Mouse (Mus musculus) c-Kit-positive CD71-negative TER-119-negative erythroid progenitor cells, embryonic 14.5 days (primary cell): Measurements from ENCODE around the gene Galnt15.

ENCODE experiments used
- DNase-seq: peaks from one replicate; pipeline ENCODE4 v3.0.0-alpha.2; 2013; ENCODE audit warnings: low read depth

The Galnt15 gene

DNA sequence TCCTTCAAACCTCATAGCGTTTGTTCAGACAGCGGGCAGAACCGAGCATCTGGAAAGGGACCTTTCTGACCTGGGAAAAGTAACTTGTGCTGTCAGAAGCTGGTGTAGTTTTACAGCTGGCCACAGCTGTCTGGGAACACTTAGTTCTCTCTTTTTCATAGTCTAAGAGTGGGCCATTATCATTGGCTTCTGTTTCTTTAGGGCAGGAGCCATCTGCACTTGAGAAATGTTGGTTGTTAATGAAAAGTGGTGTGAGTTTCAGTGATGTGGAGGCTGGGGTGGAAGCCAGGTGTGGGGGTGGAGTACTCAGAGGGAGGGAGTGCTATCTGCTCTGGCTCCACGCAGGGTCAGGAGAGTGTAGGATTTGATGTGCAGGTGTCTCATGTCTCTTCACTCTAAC lies 62.3 kb downstream of the Galnt15 start:
- no peak for DNase-seq

DNA sequence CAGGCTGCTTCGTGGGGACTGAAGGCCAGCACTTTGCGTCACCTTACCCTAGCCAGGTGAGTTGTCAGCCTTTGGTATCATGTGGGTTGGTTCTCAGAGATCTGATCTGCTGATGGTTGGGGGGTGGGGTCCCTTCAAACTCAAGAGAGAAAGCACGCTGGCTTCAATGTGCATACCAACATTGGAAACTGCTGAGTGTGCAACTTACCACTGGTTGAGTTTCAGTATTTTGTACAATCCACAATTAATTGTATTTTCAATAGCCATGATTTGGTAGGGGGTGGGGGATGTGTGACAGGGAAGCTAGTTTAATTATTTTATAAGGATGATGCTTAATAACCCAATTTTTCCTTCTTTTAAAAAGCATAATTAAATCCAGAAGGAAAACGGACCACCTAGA lies 62.9 kb downstream of the Galnt15 start:
- no peak for DNase-seq

DNA sequence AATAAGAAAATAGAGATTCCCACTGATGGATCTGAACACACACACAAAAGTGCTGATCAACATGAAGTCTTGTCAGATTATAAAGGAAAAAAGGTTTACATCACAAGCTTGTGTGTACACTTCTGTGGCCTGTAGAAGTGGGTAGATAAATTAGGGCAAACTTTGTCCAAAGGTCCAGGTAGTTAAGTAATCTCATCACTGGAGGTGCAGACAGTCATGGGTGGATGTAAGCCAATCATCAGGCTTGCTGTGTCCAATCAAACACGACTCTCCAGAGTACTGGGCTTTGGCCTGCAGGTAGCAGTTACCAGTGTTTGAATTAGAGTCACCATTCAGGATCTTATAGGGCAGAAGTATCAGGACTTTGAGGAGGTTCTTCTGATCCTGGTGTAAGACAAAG lies 64.2 kb downstream of the Galnt15 start:
- no peak for DNase-seq

DNA sequence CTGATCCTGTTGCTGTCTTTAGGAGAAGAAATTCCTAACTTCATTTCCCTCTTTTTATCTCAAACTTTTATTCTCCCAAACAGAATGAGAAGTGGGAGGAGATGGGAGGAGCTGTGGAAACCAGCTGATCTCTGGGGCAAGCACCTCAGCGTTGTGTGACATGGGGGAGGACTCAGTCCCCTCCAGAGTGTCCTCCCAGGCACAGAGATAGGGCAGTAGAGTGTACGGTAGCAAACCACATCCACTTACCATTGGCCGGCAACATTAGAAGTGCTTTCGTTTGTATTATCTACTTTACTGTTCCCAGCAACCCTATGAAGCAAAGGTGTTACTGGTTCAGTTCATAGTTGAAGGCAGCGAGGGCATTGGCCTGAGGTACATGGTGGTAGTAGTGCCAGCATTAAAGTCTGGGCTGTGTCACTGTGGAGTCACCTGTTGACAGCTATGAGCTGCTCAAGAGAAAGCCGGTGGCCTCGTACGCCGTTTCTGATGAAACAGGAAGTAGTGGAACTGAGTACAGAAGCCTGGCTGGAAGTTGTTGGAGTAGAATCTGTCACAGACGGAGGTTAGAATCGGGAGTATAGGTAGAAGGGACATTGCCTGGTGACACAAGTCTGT lies 64.8 kb downstream of the Galnt15 start:
- DNase-seq, result no peak

DNA sequence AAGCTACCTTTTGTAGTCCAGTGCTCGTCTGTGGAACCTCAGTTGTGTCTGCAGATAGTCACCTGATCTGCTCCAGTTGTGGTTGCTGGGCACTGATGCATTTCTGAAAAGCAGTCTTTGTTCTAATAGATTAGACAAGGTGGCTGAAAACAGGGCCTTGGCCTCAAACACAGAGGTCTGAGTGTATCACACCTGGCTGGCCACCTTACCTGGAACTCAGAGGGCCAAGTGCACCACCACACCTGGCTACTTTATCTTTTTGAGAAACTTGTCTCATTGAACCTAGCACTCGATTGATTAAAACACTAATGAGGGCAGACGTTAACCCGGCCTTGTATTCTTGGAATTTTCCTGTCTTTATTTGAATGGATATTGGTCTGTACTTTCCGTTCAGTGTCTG lies 66.9 kb downstream of the Galnt15 start:
- no peak for DNase-seq

DNA sequence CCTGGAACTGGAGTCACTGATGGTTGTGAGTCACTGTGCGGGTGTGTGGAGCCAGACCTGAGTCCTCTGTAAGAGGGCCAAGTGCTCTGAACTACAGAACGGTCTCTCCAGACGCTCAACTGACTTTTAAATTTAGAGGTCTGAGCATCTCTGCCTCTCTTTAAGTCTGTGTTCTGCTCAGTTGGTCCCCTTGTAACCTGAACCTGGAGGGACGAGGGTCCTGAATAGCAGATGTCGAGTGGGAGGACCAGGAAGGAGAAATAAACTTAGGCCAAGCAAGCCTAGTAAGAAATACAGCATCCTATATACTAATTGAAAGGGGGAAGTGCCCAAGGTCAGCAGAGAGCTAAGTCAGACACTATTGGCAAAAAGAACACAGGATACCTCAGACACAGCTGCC lies 68.0 kb downstream of the Galnt15 start:
- DNase-seq, result no peak

DNA sequence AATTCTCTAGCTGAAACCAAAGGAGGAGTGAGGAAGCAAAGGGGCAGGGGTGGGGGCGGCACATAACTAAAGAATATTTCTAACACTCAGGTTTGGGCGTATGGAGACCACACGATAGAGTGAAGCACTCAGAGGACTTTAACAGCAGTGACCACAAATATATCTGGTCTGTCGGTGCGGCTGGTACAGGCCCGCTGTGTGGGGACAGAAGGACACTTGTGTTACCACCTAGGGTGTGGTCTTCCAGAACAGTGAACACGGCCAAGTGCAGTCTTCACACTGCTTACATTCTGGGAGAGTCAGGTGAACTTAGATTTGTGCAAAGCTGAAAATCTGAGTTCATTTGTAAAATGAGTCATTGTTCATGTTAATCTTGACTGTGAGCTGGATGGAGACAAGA lies 68.9 kb downstream of the Galnt15 start:
- no peak for DNase-seq

DNA sequence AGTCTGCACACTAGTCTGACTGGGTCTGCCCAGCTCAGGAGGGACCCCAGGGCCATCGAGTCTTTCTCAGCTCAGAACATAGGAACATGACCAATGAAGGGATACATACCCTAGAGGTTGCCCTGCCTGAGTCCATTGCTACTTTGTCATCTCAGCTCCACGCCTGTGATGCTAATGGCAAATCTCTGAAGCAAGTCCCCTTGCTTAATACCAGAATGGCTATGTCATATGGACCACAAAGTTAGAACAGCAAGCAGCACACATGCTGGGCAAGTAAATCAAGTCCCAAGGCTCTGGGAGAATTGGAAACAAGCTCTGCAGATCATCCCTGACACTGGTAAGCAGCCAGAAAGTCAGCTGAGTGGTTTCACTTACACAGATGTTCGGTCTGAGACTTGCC lies 70.2 kb downstream of the Galnt15 start:
- no peak for DNase-seq

DNA sequence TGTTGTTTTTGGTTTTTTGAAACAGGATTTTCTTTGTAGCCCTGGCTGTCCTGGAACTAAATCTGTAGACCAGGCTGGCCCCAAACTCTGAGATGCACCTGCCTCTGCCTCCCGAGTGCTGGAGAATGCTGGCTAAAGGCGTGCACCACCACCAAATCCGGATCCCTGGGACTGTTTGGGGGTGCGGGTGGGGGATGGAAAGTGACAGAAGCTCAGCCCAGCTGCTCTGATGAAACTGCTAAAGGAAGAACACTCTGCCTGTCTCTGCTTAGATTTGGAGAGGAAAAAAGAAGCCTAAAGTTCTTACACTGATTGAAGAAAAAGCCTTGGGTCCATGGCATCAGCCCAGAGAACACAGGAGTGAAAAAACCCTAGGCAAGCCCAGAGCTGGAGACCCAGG lies 74.8 kb downstream of the Galnt15 start:
- no peak for DNase-seq

DNA sequence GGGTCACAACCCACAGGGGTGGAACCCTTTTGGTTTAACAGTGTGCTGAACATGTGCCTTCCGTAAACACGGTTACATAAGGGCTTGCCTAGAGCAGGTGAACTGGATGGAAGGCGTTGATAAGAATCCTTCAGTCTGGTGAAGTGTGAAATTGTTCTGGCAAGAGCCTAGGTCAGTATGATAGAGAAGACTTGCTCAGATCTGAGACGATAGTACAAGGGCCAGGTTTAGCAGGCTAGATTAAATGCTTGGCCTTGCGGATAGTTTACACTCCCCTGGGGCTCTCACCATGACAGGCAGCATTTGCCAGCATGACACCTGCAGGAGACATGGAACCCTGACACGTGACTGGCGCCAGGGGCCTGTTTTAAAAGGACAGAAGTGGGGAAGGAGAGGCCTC lies 76.9 kb downstream of the Galnt15 start:
- DNase-seq, result no peak

DNA sequence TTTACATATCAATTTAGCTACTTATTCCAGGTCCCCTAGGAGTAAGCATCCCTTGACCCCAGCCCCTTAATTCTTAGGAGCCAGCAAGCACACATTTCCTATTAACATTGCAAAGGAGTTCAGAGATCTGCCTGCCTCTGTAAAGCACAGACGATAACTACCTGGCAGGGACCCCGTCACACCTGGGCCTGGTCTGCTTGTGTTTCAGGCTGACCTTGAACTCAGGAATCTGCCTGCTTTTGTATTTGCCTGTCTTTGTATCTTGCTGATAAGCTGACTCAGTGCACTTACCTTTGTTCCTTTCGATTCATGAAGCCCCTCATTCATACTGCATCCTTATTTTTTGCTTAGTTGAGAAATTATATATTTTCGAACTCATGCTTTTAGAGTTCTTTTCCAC lies 78.1 kb downstream of the Galnt15 start:
- no peak for DNase-seq
